In genomic region chr16:95752502-95752901, GRCm38 (mm10) we compare ENCODE assay signal across 18 mouse cellular contexts. TPM values are rescaled to one million over a fixed set of nuclear protein-coding genes. Genes with fewer than 3 reads are reported as not detected.
DNase-seq lines count a peak whose midpoint lies in the region; ATAC-seq and TF ChIP-seq lines count a peak whose summit lies in the region.
"Had no signal": no experiment of that assay in that cellular context is flagged by ENCODE, and none has a peak within 500 bp of the region (broad histone marks: within the 10 kb centered on the region; RNA-seq: fewer than 3 reads in every experiment).

No protein-coding gene starts in this region.

- no peak for ATAC-seq in heart, embryonic 11.5 days (replicated peaks; ENCODE audit: insufficient number of reproducible peaks, low FRiP score, low TSS enrichment)
- ATAC-seq in limb, embryonic 15.5 days (ENCODE audit: insufficient number of reproducible peaks, low FRiP score, low TSS enrichment, low read depth) = no peak
- no peak for ATAC-seq in midbrain, embryonic 13.5 days
- ATAC-seq: intestine, embryonic 15.5 days had no signal

- no peaks in the 10 kb centered on the region for H3K9me3 ChIP-seq in heart, embryonic 11.5 days (replicated peaks; ENCODE audit: control insufficient read depth, low read length)
- H3K9me3 ChIP-seq in limb, embryonic 15.5 days = no peaks in the 10 kb centered on the region
- H3K9me3 ChIP-seq in midbrain, embryonic 13.5 days = no peaks in the 10 kb centered on the region
- H3K9me3 ChIP-seq: forebrain, embryonic 12.5 days; hindbrain, embryonic 15.5 days; intestine, embryonic 15.5 days; midbrain, embryonic 12.5 days; neural tube, embryonic 12.5 days had no signal

- H3K4me2 ChIP-seq in heart, embryonic 11.5 days = no peak overlapping the region
- no peak overlapping the region for H3K4me2 ChIP-seq in limb, embryonic 15.5 days
- H3K4me2 ChIP-seq in midbrain, embryonic 13.5 days (replicated peaks) = no peak overlapping the region
- H3K4me2 ChIP-seq: forebrain, embryonic 12.5 days; hindbrain, embryonic 15.5 days; intestine, embryonic 15.5 days; midbrain, embryonic 12.5 days; neural tube, embryonic 12.5 days had no signal

- no peak overlapping the region for H3K4me3 ChIP-seq in heart, adult 2 months
- H3K4me3 ChIP-seq in heart, embryonic 11.5 days (ENCODE audit: low read depth, low read length) = no peak overlapping the region
- H3K4me3 ChIP-seq in brown adipose tissue, adult 24 weeks (ENCODE audit: insufficient read depth, low read depth, low read length) = no peak overlapping the region
- no peak overlapping the region for H3K4me3 ChIP-seq in limb, embryonic 15.5 days
- no peak overlapping the region for H3K4me3 ChIP-seq in midbrain, embryonic 13.5 days (replicated peaks)
- H3K4me3 ChIP-seq: forebrain, embryonic 12.5 days; hindbrain, embryonic 15.5 days; intestine, embryonic 15.5 days; midbrain, embryonic 12.5 days; neural tube, embryonic 12.5 days had no signal

- H3K79me2 ChIP-seq in heart, adult 2 months (replicated peaks; ENCODE audit: control insufficient read depth, insufficient read depth, low read length) = no peaks in the 10 kb centered on the region

- WGBS in heart, adult 2 months = 27% methylated on average over 9 of the region's 9 CpGs
- 78% methylated on average over 9 of the region's 9 CpGs for WGBS in heart, embryonic 11.5 days (ENCODE audit: insufficient replicate concordance)
- 55% methylated on average over 9 of the region's 9 CpGs for WGBS in limb, embryonic 15.5 days
- WGBS in midbrain, embryonic 13.5 days = 60% methylated on average over 9 of the region's 9 CpGs

- no peak for TF ChIP-seq EP300 in heart, adult 2 months (IDR thresholded peaks at IDR 0.05; ENCODE audit: insufficient read depth, low read depth, low read length)

- DNase-seq in heart, adult 2 months = no peak
- peak; percentile 29 for DNase-seq in kidney, adult 9 months
- no peak for DNase-seq in kidney, postnatal 10 days
- DNase-seq in frontal cortex, postnatal 10 days (ENCODE audit: low spot score in 2 of 2) = no peak
- DNase-seq: adrenal gland, postnatal 36 days; cerebellum, adult 11 months; lung, postnatal 14 days; right cerebral cortex, postnatal 25 days; thymus, postnatal 14 days had no signal

- H3K4me1 ChIP-seq in heart, adult 2 months (ENCODE audit: control insufficient read depth, insufficient read depth, low read length) = peaks cover 22% of the 10 kb centered on the region
- 0 out of 2 replicates have a peak, but pooled peaks cover 6% of the 10 kb centered on the region for H3K4me1 ChIP-seq in heart, embryonic 11.5 days (ENCODE audit: control insufficient read depth, insufficient read depth, low read length)
- peaks cover 19% of the 10 kb centered on the region for H3K4me1 ChIP-seq in brown adipose tissue, adult 24 weeks (ENCODE audit: control insufficient read depth, insufficient read depth, insufficient read length, low read length)
- H3K4me1 ChIP-seq in limb, embryonic 15.5 days = peaks cover 32% of the 10 kb centered on the region
- H3K4me1 ChIP-seq in midbrain, embryonic 13.5 days (replicated peaks) = no peaks in the 10 kb centered on the region
- H3K4me1 ChIP-seq: forebrain, embryonic 12.5 days; hindbrain, embryonic 15.5 days; midbrain, embryonic 12.5 days; neural tube, embryonic 12.5 days had no signal

- no peak overlapping the region; the same call in 1 of the 2 replicates for H3K9ac ChIP-seq in heart, adult 2 months (ENCODE audit: low read depth, low read length)
- H3K9ac ChIP-seq in heart, embryonic 11.5 days (ENCODE audit: low read depth, low read length) = no peak overlapping the region
- H3K9ac ChIP-seq in limb, embryonic 15.5 days = no peak overlapping the region
- no peak overlapping the region for H3K9ac ChIP-seq in midbrain, embryonic 13.5 days (replicated peaks)
- H3K9ac ChIP-seq: forebrain, embryonic 12.5 days; hindbrain, embryonic 15.5 days; intestine, embryonic 15.5 days; midbrain, embryonic 12.5 days; neural tube, embryonic 12.5 days had no signal

- intact Hi-C loops in heart, adult 2 months (cut with DNase I) = loop anchor here (2.0 to 10.0 kb wide), 3 partner anchors 50 to 318 kb away; partner anchors contain the start of gene Ets2

- H3K36me3 ChIP-seq in heart, adult 2 months (ENCODE audit: control insufficient read depth, insufficient read depth, low read length) = peaks cover 10% of the 10 kb centered on the region
- no peaks in the 10 kb centered on the region for H3K36me3 ChIP-seq in heart, embryonic 11.5 days (ENCODE audit: control insufficient read depth, insufficient read depth, low read length)
- no peaks in the 10 kb centered on the region for H3K36me3 ChIP-seq in limb, embryonic 15.5 days
- no peaks in the 10 kb centered on the region for H3K36me3 ChIP-seq in midbrain, embryonic 13.5 days
- H3K36me3 ChIP-seq: forebrain, embryonic 12.5 days; hindbrain, embryonic 15.5 days; intestine, embryonic 15.5 days; midbrain, embryonic 12.5 days; neural tube, embryonic 12.5 days had no signal

- H3K27me3 ChIP-seq in heart, adult 2 months (ENCODE audit: control insufficient read depth, insufficient read depth, low read length) = no peaks in the 10 kb centered on the region
- H3K27me3 ChIP-seq in heart, embryonic 11.5 days (ENCODE audit: control insufficient read depth, insufficient read depth, low read length) = no peaks in the 10 kb centered on the region
- H3K27me3 ChIP-seq in limb, embryonic 15.5 days = no peaks in the 10 kb centered on the region
- no peaks in the 10 kb centered on the region for H3K27me3 ChIP-seq in midbrain, embryonic 13.5 days
- H3K27me3 ChIP-seq: forebrain, embryonic 12.5 days; hindbrain, embryonic 15.5 days; intestine, embryonic 15.5 days; midbrain, embryonic 12.5 days; neural tube, embryonic 12.5 days had no signal

- no peak for TF ChIP-seq CTCF in heart, adult 2 months (IDR thresholded peaks at IDR 0.05)

- H3K27ac ChIP-seq in heart, adult 2 months = peak overlapping the region; percentile 58
- H3K27ac ChIP-seq in heart, embryonic 11.5 days (ENCODE audit: low read depth, low read length) = no peak overlapping the region
- peak overlapping the region; percentile 84 for H3K27ac ChIP-seq in brown adipose tissue, adult 24 weeks (replicated peaks; ENCODE audit: low read depth, low read length)
- peak overlapping the region; percentile 18; the same call in 1 of the 2 replicates for H3K27ac ChIP-seq in limb, embryonic 15.5 days
- H3K27ac ChIP-seq in midbrain, embryonic 13.5 days = no peak overlapping the region
- H3K27ac ChIP-seq: forebrain, embryonic 12.5 days; hindbrain, embryonic 15.5 days; intestine, embryonic 15.5 days; midbrain, embryonic 12.5 days; neural tube, embryonic 12.5 days had no signal

- TF ChIP-seq POLR2A in heart, adult 2 months (IDR thresholded peaks at IDR 0.05; ENCODE audit: insufficient read depth, low read depth, low read length) = no peak

RNA-seq across cellular contexts. Expression of gene Ets2, which starts 50.6 kb away (rescaled TPM):
- total RNA-seq in heart, adult 2 months (2021) = 10 to 100 TPM; 50.3 to 70.6 TPM
- 47.2 and 60.5 TPM in 2 replicates for polyA plus RNA-seq in heart, adult 2 months (2012; rRNA removed)
- polyA plus RNA-seq in heart, embryonic 11.5 days (2014; fragmentation: Nextera tagmentation; extraction: Ambion mirVana) = 26.8 and 45.4 TPM in 2 replicates
- polyA plus RNA-seq in brown adipose tissue, adult 24 weeks (2012; ENCODE audit: insufficient read depth, insufficient read length, missing spikeins) = 11.8 and 19.5 TPM in 2 replicates
- polyA plus RNA-seq in limb, embryonic 15.5 days (2015; fragmentation: Nextera tagmentation; extraction: Ambion mirVana) = 103 and 109 TPM in 2 replicates
- polyA plus RNA-seq in midbrain, embryonic 13.5 days (2015; fragmentation: Nextera tagmentation; extraction: Ambion mirVana) = 12.1 and 13.2 TPM in 2 replicates

Comparison
In these comparisons a context has a peak if more than half of its experiments do, and no peak if none do; other contexts are left out.
1. H3K27ac ChIP-seq: peak in heart, adult 2 months (single experiment), brown adipose tissue, adult 24 weeks (single experiment) and limb, embryonic 15.5 days (single experiment); none in heart, embryonic 11.5 days (single experiment) and midbrain, embryonic 13.5 days (single experiment).